Mouse (Mus musculus): ENCODE results near the gene Cyp2d40. TPM values are rescaled to one million over a fixed set of nuclear protein-coding genes. Genes with fewer than 3 reads are reported as not detected.
"Not testable (repeated sequence)": the region's sequence is repeated elsewhere in the genome, so short reads cannot be mapped to it uniquely, and the experiment has no call there.

Cyp2d40 gene
- total RNA-seq (2021), result not detected in 2 replicates
- long read RNA-seq, transcript Cyp2d40-201 (6 exons, 1,163 nt), result major isoform, 17 of 18 reads
- long read RNA-seq, partial matches to known transcripts, result 0 of 18 reads
- long read RNA-seq, other reads (novel, unspliced or antisense), result 1 of 18 reads

GRCm38 (mm10) chr15:82763631-82764420 lies at the start of gene Cyp2d40:
Gene Cyp2d40 (minus strand): TSS chr15:82764183.
- DNase-seq, result no peak

- DNase-seq, result no peak
Observed at GRCm38 (mm10) chr15:82810556-82810955, 46.6 kb upstream of the Cyp2d40 start.

GRCm38 (mm10) chr15:82809511-82809910 lies 45.5 kb upstream of the Cyp2d40 start:
- DNase-seq, result no peak

- no peak for DNase-seq
Observed at GRCm38 (mm10) chr15:82806969-82807763, 43.2 kb upstream of the Cyp2d40 start.

GRCm38 (mm10) chr15:82804708-82805639 lies 41.0 kb upstream of the Cyp2d40 start:
- peak; percentile 80 for DNase-seq

- no peak for DNase-seq
Observed at GRCm38 (mm10) chr15:82795936-82796440, 32.0 kb upstream of the Cyp2d40 start.

- no peak for DNase-seq
Observed at GRCm38 (mm10) chr15:82794277-82794676, 30.3 kb upstream of the Cyp2d40 start, which contains the start of gene Cyp2d26. Gene Cyp2d26 (minus strand): TSS chr15:82794294.

GRCm38 (mm10) chr15:82793868-82794267 lies 29.9 kb upstream of the Cyp2d40 start:
- no peak for DNase-seq

GRCm38 (mm10) chr15:82793454-82793853 lies 29.5 kb upstream of the Cyp2d40 start:
- no peak for DNase-seq

- DNase-seq, result no peak
Observed at GRCm38 (mm10) chr15:82792566-82792965, 28.6 kb upstream of the Cyp2d40 start.

- DNase-seq, result no peak
Observed at GRCm38 (mm10) chr15:82784581-82784980, 20.6 kb upstream of the Cyp2d40 start.

- no peak for DNase-seq
Observed at GRCm38 (mm10) chr15:82783800-82784199, 19.8 kb upstream of the Cyp2d40 start.

GRCm38 (mm10) chr15:82777856-82778255 lies 13.9 kb upstream of the Cyp2d40 start:
- DNase-seq, result not testable (repeated sequence)

GRCm38 (mm10) chr15:82765943-82766342 lies 2.0 kb upstream of the Cyp2d40 start:
- DNase-seq, result no peak

GRCm38 (mm10) chr15:82764881-82765280 lies 898 bp upstream of the Cyp2d40 start:
- no peak for DNase-seq

- DNase-seq, result no peak
Observed at GRCm38 (mm10) chr15:82748141-82748540, 15.8 kb downstream of the Cyp2d40 start.

GRCm38 (mm10) chr15:82747516-82747915 lies 16.5 kb downstream of the Cyp2d40 start:
- no peak for DNase-seq

GRCm38 (mm10) chr15:82733331-82733925 lies 30.6 kb downstream of the Cyp2d40 start:
- DNase-seq, result not testable (repeated sequence)

All from adrenal gland, postnatal 25 days (tissue).